Mouse (Mus musculus) adrenal gland, postnatal 4 days (tissue): ENCODE results near the gene Anxa8. TPM values are rescaled to one million over a fixed set of nuclear protein-coding genes. Genes with fewer than 3 reads are reported as not detected.

Source experiments
- DNase-seq, 2 experiments: peaks; one replicate each; pipeline ENCODE4 v3.0.0; 2021 to 2022; ENCODE audit warnings: low spot score in 2 of 2, mixed read lengths in 2 of 2
- total RNA-seq, 2 experiments: library from RNA; stranded (reverse); gene quantifications; 2 replicates each; pipeline ENCODE4 v1.2.3; 2021

The Anxa8 gene
- total RNA-seq, 2 experiments from 2014 or later: 3.7 to 4.0 TPM

GRCm38 (mm10) chr14:34114311-34114710 lies 28.5 kb downstream of the Anxa8 start:
- DNase-seq: no peak

DNA sequence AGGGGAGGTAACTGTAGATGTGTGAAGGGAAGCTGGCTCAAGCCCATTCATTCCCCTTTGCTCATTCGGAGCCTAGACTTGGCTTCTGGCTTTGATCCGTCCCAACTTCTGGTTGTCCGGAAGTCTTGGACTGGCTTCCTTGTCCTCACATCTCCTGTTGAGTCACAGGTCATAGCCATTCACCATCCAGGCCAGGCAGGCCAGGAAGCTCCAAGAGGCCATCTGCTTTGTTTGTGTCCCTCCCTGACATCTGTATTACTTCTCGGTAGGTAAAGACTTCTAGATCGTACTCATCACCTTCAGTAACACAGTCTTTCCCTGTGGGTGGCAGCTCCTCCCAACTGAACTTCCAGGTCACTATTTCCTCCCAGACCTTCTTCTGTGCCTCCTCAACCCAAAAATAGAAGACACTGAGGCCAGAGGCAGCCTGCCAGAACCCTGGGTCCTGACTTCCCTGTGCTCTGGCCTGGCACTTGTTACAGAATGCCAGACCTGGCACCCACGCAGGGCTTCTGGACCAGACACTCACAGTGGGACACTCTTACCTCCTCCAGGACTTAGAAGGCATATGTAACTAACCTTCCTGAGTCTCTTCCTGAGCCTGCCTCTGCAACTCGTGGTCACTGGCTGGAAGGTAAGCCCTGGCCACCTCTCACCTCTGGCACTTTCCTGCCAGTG lies 33.4 kb downstream of the Anxa8 start:
- no peak for DNase-seq

DNA sequence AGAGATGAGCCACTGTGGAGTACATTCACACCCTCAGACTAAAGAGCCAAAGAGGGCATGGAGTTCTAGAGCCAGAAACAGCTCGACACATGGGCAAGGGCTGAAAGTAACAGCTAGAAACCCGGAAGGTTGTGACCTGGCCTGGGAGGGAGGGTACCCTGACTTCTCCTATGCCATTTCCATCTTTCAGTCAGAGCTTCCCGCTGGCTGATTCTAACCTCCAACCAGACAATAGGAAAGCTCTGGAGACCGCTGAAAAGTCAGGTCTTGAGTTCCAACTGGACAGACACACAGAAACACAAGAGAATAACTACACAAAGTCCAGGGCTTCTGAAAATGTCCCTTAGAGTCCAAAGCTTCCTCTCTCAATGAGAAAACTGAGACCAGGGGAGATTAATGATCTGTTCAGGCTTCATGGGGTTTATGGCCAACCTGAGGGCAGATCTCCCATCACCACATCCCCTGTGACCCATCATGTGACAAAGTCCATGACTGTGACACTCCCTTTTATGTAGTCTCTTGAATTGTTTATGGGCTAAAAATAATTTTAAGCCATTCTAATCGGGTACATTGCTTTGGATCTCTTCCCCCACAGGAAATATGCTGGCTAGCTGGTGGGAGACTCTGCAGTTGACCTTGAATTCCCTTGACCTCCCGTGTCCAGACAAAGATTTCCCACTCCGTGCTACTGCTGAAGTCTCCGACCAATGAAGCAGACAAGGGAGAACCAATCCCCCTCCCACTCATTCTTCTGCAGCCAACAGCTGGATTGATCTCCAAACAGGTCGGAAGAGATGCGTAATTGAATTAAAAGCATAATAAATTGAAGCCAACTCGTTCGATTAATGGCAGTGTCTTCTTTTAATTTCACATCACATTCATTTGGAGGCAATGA lies 34.5 kb downstream of the Anxa8 start:
- no peak for DNase-seq

- DNase-seq: no peak
Observed at GRCm38 (mm10) chr14:34120923-34121351, 35.2 kb downstream of the Anxa8 start.

DNA sequence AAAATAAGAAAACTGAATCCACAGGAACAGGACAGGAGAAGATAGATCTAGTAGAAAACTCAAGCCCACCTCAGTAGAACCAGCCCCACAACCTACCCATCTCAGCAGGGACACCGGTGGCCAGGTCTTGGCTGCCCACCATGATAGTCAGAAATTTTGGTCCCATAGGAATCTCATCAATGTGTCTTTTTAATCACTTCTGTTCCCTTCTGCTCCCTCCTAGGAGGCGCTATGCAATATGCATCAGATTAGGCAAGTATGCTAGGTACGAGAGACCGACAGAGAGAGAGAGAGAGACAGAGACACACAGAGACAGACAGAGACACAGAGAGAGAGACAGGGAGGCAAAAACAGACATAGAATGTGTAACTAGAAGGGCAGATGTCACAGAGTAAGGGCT lies 35.9 kb downstream of the Anxa8 start:
- DNase-seq: no peak

DNA sequence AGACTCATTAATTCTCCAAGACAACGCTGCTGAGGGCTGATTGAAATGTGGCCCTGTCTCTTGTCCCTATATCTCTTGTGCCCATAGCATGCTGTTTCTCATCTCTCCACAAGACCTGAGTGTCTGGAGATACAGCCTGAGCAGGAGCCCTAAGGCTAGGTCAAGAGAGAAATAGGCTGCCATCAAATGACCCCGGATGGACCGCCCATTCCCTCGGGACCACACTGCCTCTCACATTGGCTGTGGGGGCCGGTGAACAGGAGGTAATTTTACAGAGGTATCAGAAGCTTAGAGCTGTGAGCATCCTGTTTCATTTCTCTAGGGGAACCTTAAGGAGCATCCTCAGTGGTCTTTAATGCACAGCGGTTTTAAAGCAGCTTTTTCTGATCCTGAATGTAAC lies 45.4 kb downstream of the Anxa8 start:
- no peak for DNase-seq

GRCm38 (mm10) chr14:34135391-34135790 lies 49.6 kb downstream of the Anxa8 start:
- no peak for DNase-seq

GRCm38 (mm10) chr14:34139671-34140664 lies 54.2 kb downstream of the Anxa8 start:
- DNase-seq: no peak

GRCm38 (mm10) chr14:34142316-34142715 lies 56.5 kb downstream of the Anxa8 start:
- no peak for DNase-seq

- no peak for DNase-seq
Observed at GRCm38 (mm10) chr14:34142915-34143314, 57.1 kb downstream of the Anxa8 start.

Other genes starting within 250 kb of the Anxa8 start
- 10 to 100 TPM; 10.9 to 11.6 TPM for gene Gdf10, start 162.4 kb upstream of the Anxa8 start, total RNA-seq
- gene Gdf2, start 144.9 kb upstream of the Anxa8 start, total RNA-seq: 1 to 10 TPM in 1 of 2 experiments, under 1 TPM in 1; 0.25 to 1.5 TPM
- gene Rbp3, start 132.0 kb upstream of the Anxa8 start, total RNA-seq: not detected
- gene Zfp488, start 107.2 kb upstream of the Anxa8 start, total RNA-seq: under 1 TPM; 0.08 to 0.17 TPM
- not detected for gene Gm30083, start 70.8 kb upstream of the Anxa8 start, total RNA-seq
- not detected for gene Gm5460, start 69.2 kb upstream of the Anxa8 start, total RNA-seq
- gene Antxrl, start 33.3 kb upstream of the Anxa8 start, total RNA-seq: not detected
- gene A630023A22Rik, start 16.8 kb downstream of the Anxa8 start, total RNA-seq: not detected
- gene Npy4r, start 66.5 kb downstream of the Anxa8 start, total RNA-seq: under 1 TPM in 1 of 2 experiments, not detected in 1; 0.20 TPM
- gene Gprin2, start 115.7 kb downstream of the Anxa8 start, total RNA-seq: 1 to 10 TPM; 3.0 to 3.9 TPM
- 1 to 10 TPM; 1.1 to 1.3 TPM for gene Syt15, start 133.6 kb downstream of the Anxa8 start, total RNA-seq
- 10 to 100 TPM; 12.6 to 16.0 TPM for gene Shld2, start 224.5 kb downstream of the Anxa8 start, total RNA-seq
- gene Glud1, start 224.7 kb downstream of the Anxa8 start, total RNA-seq: 100 to 1,000 TPM; 220 to 286 TPM